In the genomic region with DNA sequence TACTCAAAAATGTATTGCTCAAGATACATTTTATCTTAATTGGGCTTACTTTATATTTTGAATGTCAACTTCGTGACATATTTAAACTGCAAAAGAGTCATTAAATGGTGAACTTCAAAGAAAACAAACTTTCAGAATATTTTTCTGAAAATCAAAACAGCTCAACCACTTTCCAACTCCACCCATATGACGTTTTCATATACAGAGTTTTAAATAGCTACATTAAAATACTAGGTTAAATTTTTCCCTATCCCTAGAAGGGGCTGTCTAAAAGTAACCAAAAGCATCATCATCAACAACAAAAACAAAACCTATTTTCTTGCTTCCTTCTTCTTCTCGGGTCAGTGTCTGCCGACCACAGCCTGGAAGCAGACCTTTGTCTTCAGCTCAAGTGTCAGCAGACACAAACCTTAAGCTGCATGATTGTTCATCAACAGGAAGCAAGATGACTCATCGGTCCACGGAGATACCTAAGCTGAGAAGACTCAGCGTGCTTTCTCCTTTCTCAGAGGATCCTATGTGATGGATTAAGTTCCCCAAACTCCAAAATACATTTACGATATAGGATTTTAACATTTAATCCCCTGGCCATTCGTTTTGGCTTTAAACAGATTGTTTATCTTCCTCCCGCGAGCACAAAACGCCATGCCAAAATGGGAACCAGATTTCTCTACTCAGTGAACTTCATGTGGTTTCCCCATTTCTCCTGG, we compare ENCODE assay signal across 7 mouse cellular contexts.
A peak's percentile ranks its signal among the peaks of the same experiment; 100 is the strongest.
DNase-seq lines count a peak whose midpoint lies in the region; ATAC-seq and TF ChIP-seq lines count a peak whose summit lies in the region.

No protein-coding gene starts in this region.

- DNase-seq in lung, embryonic 14.5 days: peak; percentile 82
- no peak for DNase-seq in lung, adult 2 months
- peak; percentile 84 for DNase-seq in kidney, postnatal 0 days (ENCODE audit: low spot score)
- peak; percentile 78 for DNase-seq in naive thymus-derived CD4-positive, alpha-beta T cell, adult 2 months (ENCODE audit: low read depth)
- no peak for DNase-seq in adrenal gland, postnatal 25 days
- no peak for DNase-seq in urinary bladder, postnatal 4 days (ENCODE audit: low spot score in 2 of 2)

- 21% methylated on average over 12 of the region's 12 CpGs for WGBS in lung, embryonic 14.5 days
- WGBS in lung, adult 2 months: 22% methylated on average over 12 of the region's 12 CpGs
- 22% methylated on average over 12 of the region's 12 CpGs for WGBS in embryonic facial prominence, embryonic 13.5 days
- WGBS in kidney, postnatal 0 days: 20% methylated on average over 12 of the region's 12 CpGs

- H3K4me1 ChIP-seq in lung, embryonic 14.5 days (ENCODE audit: insufficient read depth): peaks cover 22% of the 10 kb centered on the region
- no peaks in the 10 kb centered on the region for H3K4me1 ChIP-seq in lung, adult 2 months (ENCODE audit: control insufficient read depth, insufficient read depth, low read length)
- H3K4me1 ChIP-seq in embryonic facial prominence, embryonic 13.5 days: peaks cover 49% of the 10 kb centered on the region
- peaks cover 5% of the 10 kb centered on the region; the same call in 1 of the 2 replicates for H3K4me1 ChIP-seq in kidney, postnatal 0 days (replicated peaks; ENCODE audit: insufficient read depth, low read length)

- peak overlapping the region; percentile 84 for H3K27ac ChIP-seq in lung, embryonic 14.5 days (ENCODE audit: low read depth)
- peak overlapping the region; percentile 96 for H3K27ac ChIP-seq in embryonic facial prominence, embryonic 13.5 days
- peak overlapping the region; percentile 65 for H3K27ac ChIP-seq in kidney, postnatal 0 days

- peak; percentile 43; the same call in 1 of the 2 replicates for ATAC-seq in lung, embryonic 14.5 days (ENCODE audit: insufficient read depth)
- ATAC-seq in embryonic facial prominence, embryonic 13.5 days (ENCODE audit: insufficient number of reproducible peaks, insufficient read depth, low FRiP score, low TSS enrichment, low read depth): no peak
- peak; percentile 66; the same call in 1 of the 2 replicates for ATAC-seq in kidney, postnatal 0 days (replicated peaks; ENCODE audit: low FRiP score, low read depth)

- TF ChIP-seq POLR2A in lung, adult 2 months (IDR thresholded peaks at IDR 0.05; ENCODE audit: borderline replicate concordance, extremely low read depth, low read depth, low read length): no peak

- peak overlapping the region; percentile 51 for H3K4me2 ChIP-seq in lung, embryonic 14.5 days
- H3K4me2 ChIP-seq in embryonic facial prominence, embryonic 13.5 days: peak overlapping the region; percentile 49
- H3K4me2 ChIP-seq in kidney, postnatal 0 days (ENCODE audit: low read length): peak overlapping the region; percentile 38

- peak overlapping the region; percentile 14; the same call in 1 of the 2 replicates for H3K4me3 ChIP-seq in lung, embryonic 14.5 days (ENCODE audit: low read depth, low read length)
- no peak overlapping the region for H3K4me3 ChIP-seq in lung, adult 2 months (replicated peaks; ENCODE audit: extremely low read depth, low read depth, low read length)
- peak overlapping the region; percentile 24 for H3K4me3 ChIP-seq in embryonic facial prominence, embryonic 13.5 days
- no peak overlapping the region; the same call in 1 of the 2 replicates for H3K4me3 ChIP-seq in kidney, postnatal 0 days (replicated peaks; ENCODE audit: low read depth, low read length)

- no peak overlapping the region for H3K9ac ChIP-seq in lung, embryonic 14.5 days
- H3K9ac ChIP-seq in embryonic facial prominence, embryonic 13.5 days: peak overlapping the region; percentile 55; the same call in 1 of the 2 replicates
- no peak overlapping the region for H3K9ac ChIP-seq in kidney, postnatal 0 days (ENCODE audit: low read depth, low read length)

- no peaks in the 10 kb centered on the region for H3K9me3 ChIP-seq in lung, embryonic 14.5 days (ENCODE audit: low read depth, low read length)
- no peaks in the 10 kb centered on the region for H3K9me3 ChIP-seq in embryonic facial prominence, embryonic 13.5 days
- H3K9me3 ChIP-seq in kidney, postnatal 0 days (replicated peaks; ENCODE audit: low read length): no peaks in the 10 kb centered on the region

- no peaks in the 10 kb centered on the region for H3K27me3 ChIP-seq in lung, embryonic 14.5 days (ENCODE audit: insufficient read depth, low read length)
- H3K27me3 ChIP-seq in embryonic facial prominence, embryonic 13.5 days: no peaks in the 10 kb centered on the region
- H3K27me3 ChIP-seq in kidney, postnatal 0 days (ENCODE audit: insufficient read depth, low read length): no peaks in the 10 kb centered on the region

- no peaks in the 10 kb centered on the region for H3K36me3 ChIP-seq in lung, embryonic 14.5 days (ENCODE audit: insufficient read depth)
- H3K36me3 ChIP-seq in embryonic facial prominence, embryonic 13.5 days: no peaks in the 10 kb centered on the region
- H3K36me3 ChIP-seq in kidney, postnatal 0 days (ENCODE audit: insufficient read depth, low read length): no peaks in the 10 kb centered on the region

- no peak for TF ChIP-seq CTCF in lung, embryonic 14.5 days (IDR thresholded peaks at IDR 0.05; ENCODE audit: low read depth)
- TF ChIP-seq CTCF in lung, adult 2 months (IDR thresholded peaks at IDR 0.05; ENCODE audit: insufficient read depth, low read length): no peak
- no peak for TF ChIP-seq CTCF in kidney, postnatal 0 days (IDR thresholded peaks at IDR 0.05; ENCODE audit: low read depth)

Comparison
In these comparisons a context has a peak if more than half of its experiments do, and no peak if none do; other contexts are left out.
1. DNase-seq: peak in lung, embryonic 14.5 days (single experiment), kidney, postnatal 0 days (single experiment) and naive thymus-derived CD4-positive, alpha-beta T cell, adult 2 months (single experiment); none in lung, adult 2 months (single experiment), adrenal gland, postnatal 25 days (single experiment) and urinary bladder, postnatal 4 days (0 of 2).
2. H3K4me3 ChIP-seq: peak in lung, embryonic 14.5 days (single experiment) and embryonic facial prominence, embryonic 13.5 days (single experiment); none in lung, adult 2 months (single experiment) and kidney, postnatal 0 days (single experiment).
3. Peak in every context shown above with its lines, with median percentiles within 50 percentile points of each other: H3K27ac ChIP-seq and H3K4me2 ChIP-seq.